Comparison of ENCODE assay signal across 23 mouse cellular contexts in genomic region chr1:156954216-156954615, GRCm38 (mm10).
"Had no signal": no experiment of that assay in that cellular context is flagged by ENCODE, and none has a peak within 500 bp of the region (broad histone marks: within the 10 kb centered on the region; RNA-seq: fewer than 3 reads in every experiment).

No protein-coding gene starts in this region.

- H3K36me3 ChIP-seq: heart, embryonic 13.5 days; heart, embryonic 15.5 days; hindbrain, embryonic 10.5 days; hindbrain, embryonic 12.5 days; intestine, embryonic 15.5 days; limb, embryonic 10.5 days; limb, embryonic 12.5 days; liver, embryonic 13.5 days had no signal

- H3K9me3 ChIP-seq: heart, embryonic 13.5 days; heart, embryonic 15.5 days; hindbrain, embryonic 10.5 days; hindbrain, embryonic 12.5 days; intestine, embryonic 15.5 days; limb, embryonic 10.5 days; limb, embryonic 12.5 days; liver, embryonic 13.5 days had no signal

- H3K4me1 ChIP-seq: hindbrain, embryonic 10.5 days; hindbrain, embryonic 12.5 days; intestine, embryonic 15.5 days had no signal

- H3K4me3 ChIP-seq: gastrocnemius, adult 2 months; heart, adult 2 months; heart, embryonic 13.5 days; heart, embryonic 15.5 days; hindbrain, embryonic 10.5 days; hindbrain, embryonic 12.5 days; intestine, embryonic 15.5 days; layer of hippocampus, adult 2 months; left cerebral cortex, adult 2 months; limb, embryonic 10.5 days; limb, embryonic 12.5 days; liver, embryonic 13.5 days had no signal

- H3K27ac ChIP-seq: gastrocnemius, adult 2 months; heart, adult 2 months; heart, embryonic 13.5 days; heart, embryonic 15.5 days; hindbrain, embryonic 10.5 days; hindbrain, embryonic 12.5 days; hindbrain, embryonic 14.5 days; intestine, embryonic 15.5 days; layer of hippocampus, adult 2 months; left cerebral cortex, adult 2 months; limb, embryonic 10.5 days; limb, embryonic 12.5 days; liver, embryonic 13.5 days had no signal

- DNase-seq: gastrocnemius, adult 2 months; gastrocnemius, postnatal 10 days; gastrocnemius, postnatal 25 days; heart, adult 2 months; heart, postnatal 14 days; heart, postnatal 4 days; kidney, adult 18-20 months; kidney, adult 8-10 months; kidney, postnatal 10 days; kidney, postnatal 25 days; kidney, postnatal 4 days; liver; liver, embryonic 13.5 days had no signal

- H3K27me3 ChIP-seq: heart, embryonic 13.5 days; heart, embryonic 15.5 days; hindbrain, embryonic 12.5 days; intestine, embryonic 15.5 days; liver, embryonic 13.5 days had no signal
